In genomic region chr2:73585347-73585831, GRCm38 (mm10) we compare ENCODE assay signal across 10 mouse cellular contexts. TPM values are rescaled to one million over a fixed set of nuclear protein-coding genes. Genes with fewer than 3 reads are reported as not detected.
DNase-seq lines count a peak whose midpoint lies in the region; ATAC-seq and TF ChIP-seq lines count a peak whose summit lies in the region.
"Had no signal": no experiment of that assay in that cellular context is flagged by ENCODE, and none has a peak within 500 bp of the region (broad histone marks: within the 10 kb centered on the region; RNA-seq: fewer than 3 reads in every experiment).

No protein-coding gene starts in this region.

- TF ChIP-seq EP300 in CH12.LX (IDR thresholded peaks at IDR 0.05; ENCODE audit: low read length), result no peak
- TF ChIP-seq EP300 in liver, embryonic 14.5 days (IDR thresholded peaks at IDR 0.05; ENCODE audit: low read depth), result no peak
- no peak for TF ChIP-seq EP300 in stomach, postnatal 0 days (optimal IDR thresholded peaks at IDR 0.05)

- no peak for TF ChIP-seq RAD21 in CH12.LX (IDR thresholded peaks at IDR 0.05; ENCODE audit: low read depth, low read length)

- H3K4me2 ChIP-seq in CH12.LX (ENCODE audit: insufficient read depth, low read depth, poor library complexity, severe bottlenecking), result peak overlapping the region; percentile 51
- H3K4me2 ChIP-seq in hindbrain, embryonic 16.5 days (ENCODE audit: low read length), result peak overlapping the region; percentile 79
- H3K4me2 ChIP-seq in liver, embryonic 14.5 days (ENCODE audit: low read depth), result peak overlapping the region; percentile 60
- peak overlapping the region; percentile 66 for H3K4me2 ChIP-seq in stomach, postnatal 0 days (replicated peaks; ENCODE audit: low read depth)

- peak; percentile 56; the same call in 1 of the 2 replicates for ATAC-seq in hindbrain, embryonic 16.5 days
- ATAC-seq in liver, embryonic 14.5 days (ENCODE audit: insufficient read depth), result no peak
- ATAC-seq in stomach, postnatal 0 days (ENCODE audit: low FRiP score, low TSS enrichment), result peak; percentile 47

- H3K9me3 ChIP-seq in CH12.LX (replicated peaks; ENCODE audit: low read length), result no peaks in the 10 kb centered on the region
- no peaks in the 10 kb centered on the region for H3K9me3 ChIP-seq in hindbrain, embryonic 16.5 days (ENCODE audit: control insufficient read depth, low read length)
- H3K9me3 ChIP-seq in liver, embryonic 14.5 days (ENCODE audit: control insufficient read depth, low read length), result no peaks in the 10 kb centered on the region
- no peaks in the 10 kb centered on the region for H3K9me3 ChIP-seq in stomach, postnatal 0 days (ENCODE audit: control insufficient read depth, low read length)
- H3K9me3 ChIP-seq: G1E had no signal

- TF ChIP-seq CTCF in CH12.LX (conservative IDR thresholded peaks at IDR 0.05 in 1 of 2, IDR thresholded peaks at IDR 0.05 in 1 of 2; ENCODE audit: low read depth in 2 of 2, low read length in 2 of 2), result no peak
- TF ChIP-seq CTCF in embryonic fibroblast, embryonic 13.5 days (IDR thresholded peaks at IDR 0.05; ENCODE audit: borderline replicate concordance, insufficient read depth, low read length), result no peak
- TF ChIP-seq CTCF in liver, embryonic 14.5 days (IDR thresholded peaks at IDR 0.05; ENCODE audit: low read depth), result no peak
- TF ChIP-seq CTCF in stomach, postnatal 0 days (IDR thresholded peaks at IDR 0.05; ENCODE audit: low read depth), result 0 out of 2 replicates have a peak, but pooled peaks have one; percentile 1

- no peak overlapping the region for H3K27ac ChIP-seq in CH12.LX (ENCODE audit: insufficient read depth, low read depth)
- H3K27ac ChIP-seq in embryonic fibroblast, embryonic 13.5 days (ENCODE audit: insufficient read depth, low read length), result peak overlapping the region; percentile 88
- H3K27ac ChIP-seq in hindbrain, embryonic 16.5 days (ENCODE audit: low read depth, low read length), result peak overlapping the region; percentile 29; the same call in 1 of the 2 replicates
- no peak overlapping the region for H3K27ac ChIP-seq in liver, embryonic 14.5 days
- H3K27ac ChIP-seq in stomach, postnatal 0 days (replicated peaks), result peak overlapping the region; percentile 61; the same call in 1 of the 2 replicates

- peaks cover 2 to 7% of the 10 kb centered on the region in 2 experiments; a peak in 1 of 4 replicates for H3K4me1 ChIP-seq in CH12.LX (ENCODE audit: control insufficient read depth in 1 of 2, insufficient read depth in 2 of 2)
- peaks cover 16% of the 10 kb centered on the region; the same call in 1 of the 2 replicates for H3K4me1 ChIP-seq in embryonic fibroblast, embryonic 13.5 days (ENCODE audit: control insufficient read depth, insufficient read depth, low read length)
- no peaks in the 10 kb centered on the region; the same call in 1 of the 2 replicates for H3K4me1 ChIP-seq in hindbrain, embryonic 16.5 days (ENCODE audit: control insufficient read depth, insufficient read depth, low read depth, low read length)
- H3K4me1 ChIP-seq in liver, embryonic 14.5 days (replicated peaks; ENCODE audit: control insufficient read depth in 2 of 2, insufficient read depth in 2 of 2, low read length in 1 of 2), result no peaks in the 10 kb centered on the region; a peak in 1 of 4 replicates
- no peaks in the 10 kb centered on the region for H3K4me1 ChIP-seq in stomach, postnatal 0 days (replicated peaks; ENCODE audit: control insufficient read depth, insufficient read depth)

- no peaks in the 10 kb centered on the region for H3K79me2 ChIP-seq in CH12.LX (replicated peaks; ENCODE audit: control insufficient read depth, extremely low read depth, insufficient read depth, poor library complexity, severe bottlenecking)

- TF ChIP-seq POLR2A in CH12.LX (IDR thresholded peaks at IDR 0.05; ENCODE audit: low read depth, low read length), result no peak
- peak; percentile 55 for TF ChIP-seq POLR2A in embryonic fibroblast, embryonic 13.5 days (IDR thresholded peaks at IDR 0.05; ENCODE audit: low read depth, low read length)

- 7% methylated on average over 12 of the region's 12 CpGs for WGBS in hindbrain, embryonic 16.5 days
- 23% methylated on average over 12 of the region's 12 CpGs for WGBS in liver, embryonic 14.5 days (ENCODE audit: insufficient replicate concordance)
- WGBS in stomach, postnatal 0 days, result 7% methylated on average over 12 of the region's 12 CpGs

- in situ Hi-C loops in CH12.LX (cut with MboI; ENCODE audit: low pct_ligation_motif_present, low pct_unique_long_range_greater_than_20kb, low sequenced_read_pairs), result loop anchor here (25.0 kb wide), 2 partner anchors 402 to 1077 kb away; partner anchors contain the start of genes Evx2 and Hoxd13

- H3K9ac ChIP-seq in CH12.LX (ENCODE audit: insufficient read depth, low read depth), result peak overlapping the region; percentile 49; the same call in 1 of the 2 replicates
- H3K9ac ChIP-seq in hindbrain, embryonic 16.5 days (ENCODE audit: low read depth, low read length), result peak overlapping the region; percentile 54
- H3K9ac ChIP-seq in liver, embryonic 14.5 days (replicated peaks), result no peak overlapping the region
- H3K9ac ChIP-seq in stomach, postnatal 0 days (ENCODE audit: low read length), result peak overlapping the region; percentile 41

- peak; percentile 54 to 57 for DNase-seq in cerebellum, postnatal 10 days
- DNase-seq in cerebellum, postnatal 4 days (ENCODE audit: low spot score in 2 of 2), result no peak
- no peak for DNase-seq in CH12.LX (ENCODE audit: extremely low read depth)
- no peak for DNase-seq in liver, embryonic 14.5 days (ENCODE audit: low read depth in 3 of 3, low spot score in 3 of 3)
- DNase-seq in stomach, postnatal 0 days (ENCODE audit: low spot score), result peak; percentile 42
- DNase-seq in natural killer cell, adult 2 months (ENCODE audit: low spot score in 2 of 2), result no peak

- H3K36me3 ChIP-seq in CH12.LX (replicated peaks in 1 of 2; ENCODE audit: control insufficient read depth in 1 of 2, insufficient read depth in 1 of 2, low read length in 1 of 2), result no peaks in the 10 kb centered on the region
- H3K36me3 ChIP-seq in hindbrain, embryonic 16.5 days (ENCODE audit: control insufficient read depth, insufficient read depth, low read length), result no peaks in the 10 kb centered on the region
- no peaks in the 10 kb centered on the region for H3K36me3 ChIP-seq in liver, embryonic 14.5 days (replicated peaks; ENCODE audit: control insufficient read depth, insufficient read depth, low read depth)
- no peaks in the 10 kb centered on the region for H3K36me3 ChIP-seq in stomach, postnatal 0 days (ENCODE audit: control insufficient read depth, insufficient read depth, low read length)
- H3K36me3 ChIP-seq: G1E had no signal

- H3K27me3 ChIP-seq in CH12.LX (replicated peaks), result no peaks in the 10 kb centered on the region
- H3K27me3 ChIP-seq in hindbrain, embryonic 16.5 days (replicated peaks; ENCODE audit: control insufficient read depth, insufficient read depth, low read length), result peaks cover 3% of the 10 kb centered on the region; the same call in 1 of the 2 replicates
- H3K27me3 ChIP-seq in liver, embryonic 14.5 days (ENCODE audit: control insufficient read depth, insufficient read depth, low read length), result no peaks in the 10 kb centered on the region; the same call in 1 of the 2 replicates
- no peaks in the 10 kb centered on the region for H3K27me3 ChIP-seq in stomach, postnatal 0 days (ENCODE audit: control insufficient read depth, insufficient read depth, low read length)

- peak overlapping the region in 2 of 3 experiments; percentile 30 to 51 for H3K4me3 ChIP-seq in CH12.LX (replicated peaks in 1 of 3; ENCODE audit: low read depth in 2 of 3, low read length in 2 of 3, poor library complexity in 1 of 3)
- peak overlapping the region; percentile 45 for H3K4me3 ChIP-seq in embryonic fibroblast, embryonic 13.5 days (ENCODE audit: insufficient read depth, low read length)
- peak overlapping the region; percentile 44 for H3K4me3 ChIP-seq in hindbrain, embryonic 16.5 days (ENCODE audit: low read length)
- peak overlapping the region in 1 of 2 experiments; percentile 51; a peak in 2 of 4 replicates for H3K4me3 ChIP-seq in liver, embryonic 14.5 days (ENCODE audit: insufficient read depth in 1 of 2, low read depth in 2 of 2, low read length in 2 of 2)
- H3K4me3 ChIP-seq in stomach, postnatal 0 days (ENCODE audit: low read depth, low read length), result peak overlapping the region; percentile 49

- dilution Hi-C loops in CH12.LX (cut with MboI; ENCODE audit: extremely low pct_ligation_motif_present, extremely low pct_unique_long_range_greater_than_20kb, low sequenced_read_pairs), result no loop called here

TF ChIP-seq in CH12.LX, 34 proteins besides CTCF, POLR2A, EP300 and RAD21:
- peak; percentile 52; the same call in 1 of the 2 replicates for TF ChIP-seq CHD2 (IDR thresholded peaks at IDR 0.05; ENCODE audit: low read length)
- TF ChIP-seq IRF4 (IDR thresholded peaks at IDR 0.05; ENCODE audit: low read depth, low read length), result peak; percentile 71
- TF ChIP-seq SIN3A (IDR thresholded peaks at IDR 0.05; ENCODE audit: low read length), result 0 out of 2 replicates have a peak, but pooled peaks have one; percentile 9
- TF ChIP-seq MAX (IDR thresholded peaks at IDR 0.05; ENCODE audit: low read length), result no peak
- TF ChIP-seq MAZ (IDR thresholded peaks at IDR 0.05; ENCODE audit: low read depth, low read length), result 0 out of 2 replicates have a peak, but pooled peaks have one; percentile 38
- TF ChIP-seq ELF1 (IDR thresholded peaks at IDR 0.05; ENCODE audit: low read depth, low read length), result peak; percentile 67

RNA-seq across cellular contexts. Expression of gene Chrna1, which starts 5.3 kb away (rescaled TPM):
- 0.04 TPM in 1 of 2 replicates, not detected in the other for total RNA-seq in CH12.LX (2012; rRNA removed)
- not detected in 2 replicates for total RNA-seq in CH12.LX (2014; rRNA removed)
- not detected in 2 replicates for polyA plus RNA-seq in CH12.LX (2012; ENCODE audit: insufficient read length, low read depth)
- 0.19 and 0.37 TPM in 2 replicates for polyA plus RNA-seq in embryonic fibroblast, embryonic 13.5 days (2011; ENCODE audit: insufficient read length, low read depth, missing spikeins)
- 0.20 and 0.87 TPM in 2 replicates for polyA plus RNA-seq in hindbrain, embryonic 16.5 days (2015; fragmentation: Nextera tagmentation; extraction: Ambion mirVana)
- 0.01 TPM in 2 replicates for polyA plus RNA-seq in liver, embryonic 14.5 days (2012; rRNA removed)
- 0.10 and 0.13 TPM in 2 replicates for polyA plus RNA-seq in liver, embryonic 14.5 days (2014; fragmentation: Nextera tagmentation; extraction: Ambion mirVana)
- polyA plus RNA-seq in stomach, postnatal 0 days (2015; fragmentation: Nextera tagmentation; extraction: Ambion mirVana), result 0.36 and 0.59 TPM in 2 replicates
- polyA plus RNA-seq: G1E; large intestine, adult 2 months had no signal

RNA-seq across cellular contexts. Expression of gene Wipf1, which starts 55.9 kb away (rescaled TPM):
- total RNA-seq in CH12.LX (2012; rRNA removed), result 18.3 and 19.2 TPM in 2 replicates
- 18.8 and 21.8 TPM in 2 replicates for total RNA-seq in CH12.LX (2014; rRNA removed)
- 88.7 and 95.0 TPM in 2 replicates for polyA plus RNA-seq in CH12.LX (2012; ENCODE audit: insufficient read length, low read depth)
- 31.9 and 37.6 TPM in 2 replicates for polyA plus RNA-seq in embryonic fibroblast, embryonic 13.5 days (2011; ENCODE audit: insufficient read length, low read depth, missing spikeins)
- polyA plus RNA-seq in hindbrain, embryonic 16.5 days (2015; fragmentation: Nextera tagmentation; extraction: Ambion mirVana), result 2.4 and 3.5 TPM in 2 replicates
- 2.2 and 3.4 TPM in 2 replicates for polyA plus RNA-seq in liver, embryonic 14.5 days (2012; rRNA removed)
- polyA plus RNA-seq in liver, embryonic 14.5 days (2014; fragmentation: Nextera tagmentation; extraction: Ambion mirVana), result 4.1 and 5.7 TPM in 2 replicates
- polyA plus RNA-seq in stomach, postnatal 0 days (2015; fragmentation: Nextera tagmentation; extraction: Ambion mirVana), result 3.1 and 3.3 TPM in 2 replicates

Comparison
In these comparisons a context has a peak if more than half of its experiments do, and no peak if none do; other contexts are left out.
1. DNase-seq: peak in cerebellum, postnatal 10 days (2 of 2) and stomach, postnatal 0 days (single experiment); none in cerebellum, postnatal 4 days (0 of 2), CH12.LX (single experiment), liver, embryonic 14.5 days (0 of 3) and natural killer cell, adult 2 months (0 of 2).
2. H3K27ac ChIP-seq: peak in embryonic fibroblast, embryonic 13.5 days (single experiment), hindbrain, embryonic 16.5 days (single experiment) and stomach, postnatal 0 days (single experiment); none in CH12.LX (single experiment) and liver, embryonic 14.5 days (single experiment).
3. Peak in every context shown above with its lines, with median percentiles within 50 percentile points of each other: H3K4me2 ChIP-seq.